Mouse (Mus musculus): Measurements from ENCODE around the gene Ykt6. TPM values are rescaled to one million over a fixed set of nuclear protein-coding genes. Genes with fewer than 3 reads are reported as not detected.
"Not testable (repeated sequence)": the region's sequence is repeated elsewhere in the genome, so short reads cannot be mapped to it uniquely, and the experiment has no call there.

Gene Ykt6
- polyA plus RNA-seq, 1 experiment from 2014 or later: 94.5 TPM

GRCm38 (mm10) chr11:6001981-6002649 is 46.6 kb downstream of the Ykt6 start:
- POLR2A ChIA-PET: interaction anchor here (0.6 to 2.4 kb wide), 3 partner anchors 15 to 163 kb away, joined by 3 to 7 read pairs (median 6); no protein-coding TSS in a partner anchor
- no peak for TF ChIP-seq CTCF (IDR thresholded peaks at IDR 0.05)
- no peak for DNase-seq (ENCODE audit: low read depth, low spot score)
- H3K27me3 ChIP-seq: no peaks in the 10 kb centered on the region
- peak; percentile 57 for ATAC-seq
- CTCF ChIA-PET: interaction anchor here (1.0 to 1.2 kb wide), 4 partner anchors 13 to 24 kb away, joined by 3 to 4 read pairs (median 3); no protein-coding TSS in a partner anchor
- in situ Hi-C loops (cut with MboI; ENCODE audit: low pct_unique_long_range_greater_than_20kb): no loop called here

GRCm38 (mm10) chr11:6003046-6003639 is 47.6 kb downstream of the Ykt6 start:
- no peak for ATAC-seq
- DNase-seq (ENCODE audit: low read depth, low spot score): no peak
- in situ Hi-C loops (cut with MboI; ENCODE audit: low pct_unique_long_range_greater_than_20kb): no loop called here
- ChIA-PET CTCF (interaction anchor here (1.0 to 1.2 kb wide), 2 partner anchors 16 to 23 kb away, joined by 3 read pairs; no protein-coding TSS in a partner anchor), POLR2A (interaction anchor here (0.6 to 2.4 kb wide), 2 partner anchors 17 to 162 kb away, joined by 3 to 7 read pairs; no protein-coding TSS in a partner anchor)
- H3K27me3 ChIP-seq: no peaks in the 10 kb centered on the region
- no peak for TF ChIP-seq CTCF (IDR thresholded peaks at IDR 0.05)

- POLR2A ChIA-PET: interaction anchor here (0.6 to 1.1 kb wide), 2 partner anchors 12 to 24 kb away, joined by 3 to 4 read pairs; no protein-coding TSS in a partner anchor
- H3K27me3 ChIP-seq; ATAC-seq; DNase-seq (ENCODE audit: low read depth, low spot score); in situ Hi-C loops (cut with MboI; ENCODE audit: low pct_unique_long_range_greater_than_20kb): not testable (repeated sequence)
- CTCF ChIA-PET: interaction anchor here (1.6 kb wide), 1 partner anchor 16 kb away, joined by 3 read pairs; no protein-coding TSS in a partner anchor
These were observed 50.0 kb downstream of the Ykt6 start for GRCm38 (mm10) chr11:6005374-6006043.

GRCm38 (mm10) chr11:6006351-6007009 is 51.0 kb downstream of the Ykt6 start:
- ATAC-seq; POLR2A ChIA-PET; DNase-seq (ENCODE audit: low read depth, low spot score); H3K27me3 ChIP-seq; in situ Hi-C loops (cut with MboI; ENCODE audit: low pct_unique_long_range_greater_than_20kb); CTCF ChIA-PET: not testable (repeated sequence)

GRCm38 (mm10) chr11:6007010-6007778 is 51.7 kb downstream of the Ykt6 start:
- CTCF ChIA-PET; ATAC-seq; in situ Hi-C loops (cut with MboI; ENCODE audit: low pct_unique_long_range_greater_than_20kb); POLR2A ChIA-PET; DNase-seq (ENCODE audit: low read depth, low spot score); H3K27me3 ChIP-seq: not testable (repeated sequence)

GRCm38 (mm10) chr11:6007779-6008128 is 52.3 kb downstream of the Ykt6 start:
- POLR2A ChIA-PET; in situ Hi-C loops (cut with MboI; ENCODE audit: low pct_unique_long_range_greater_than_20kb); CTCF ChIA-PET; H3K27me3 ChIP-seq; ATAC-seq; DNase-seq (ENCODE audit: low read depth, low spot score): not testable (repeated sequence)

GRCm38 (mm10) chr11:6010751-6011482 is 55.4 kb downstream of the Ykt6 start:
- POLR2A ChIA-PET; H3K27me3 ChIP-seq; in situ Hi-C loops (cut with MboI; ENCODE audit: low pct_unique_long_range_greater_than_20kb); ATAC-seq; CTCF ChIA-PET; DNase-seq (ENCODE audit: low read depth, low spot score): not testable (repeated sequence)

- no peak for TF ChIP-seq CTCF (IDR thresholded peaks at IDR 0.05)
- no peaks in the 10 kb centered on the region for H3K27me3 ChIP-seq
- ChIA-PET POLR2A (no interaction called here), CTCF (no interaction called here)
- no peak for DNase-seq (ENCODE audit: low read depth, low spot score)
- no peak for ATAC-seq
- in situ Hi-C loops (cut with MboI; ENCODE audit: low pct_unique_long_range_greater_than_20kb): no loop called here
These were observed 56.4 kb downstream of the Ykt6 start for GRCm38 (mm10) chr11:6011879-6012278.

- no peak for DNase-seq (ENCODE audit: low read depth, low spot score)
- POLR2A ChIA-PET: no interaction called here
- no peak for TF ChIP-seq CTCF (IDR thresholded peaks at IDR 0.05)
- H3K27me3 ChIP-seq: no peaks in the 10 kb centered on the region
- in situ Hi-C loops (cut with MboI; ENCODE audit: low pct_unique_long_range_greater_than_20kb): no loop called here
- CTCF ChIA-PET: no interaction called here
- ATAC-seq: no peak
These were observed 57.9 kb downstream of the Ykt6 start for GRCm38 (mm10) chr11:6013359-6013758.
